Mouse (Mus musculus) stomach, embryonic 15.5 days (tissue): ENCODE measurements around the gene Slc17a8. TPM values are rescaled to one million over a fixed set of nuclear protein-coding genes. Genes with fewer than 3 reads are reported as not detected.

ENCODE experiments used
- ATAC-seq: fragments of 200-750 bp; cut with Nextera tagmentation; 2 replicates; pipeline ENCODE4 v1.8.0; 2017; ENCODE audit warnings: low read depth, moderate number of reproducible peaks, moderate TSS enrichment; ENCODE audit not compliant: insufficient read depth, low FRiP score
- H3K27ac ChIP-seq: fragments of 300-500 bp; sonication (generic); 2 replicates; pipeline ENCODE4 v1.5.1; 2015; ENCODE audit warnings: mild to moderate bottlenecking, inconsistent platforms
- H3K27me3 ChIP-seq: fragments of 300-500 bp; sonication (generic); replicated peaks from 2 replicates; pipeline ENCODE4 v1.6.1; 2015; ENCODE audit warnings: inconsistent platforms
- H3K36me3 ChIP-seq: fragments of 300-500 bp; sonication (generic); 2 replicates; pipeline ENCODE4 v1.6.1; 2015; ENCODE audit warnings: inconsistent platforms
- H3K4me1 ChIP-seq: fragments of 300-500 bp; sonication (generic); 2 replicates; pipeline ENCODE4 v1.6.1; 2015; ENCODE audit warnings: inconsistent platforms
- H3K4me2 ChIP-seq: fragments of 300-500 bp; sonication (generic); 2 replicates; pipeline ENCODE4 v1.6.1; 2015; ENCODE audit warnings: mild to moderate bottlenecking, inconsistent platforms
- H3K4me3 ChIP-seq: fragments of 300-500 bp; sonication (generic); replicated peaks from 2 replicates; pipeline ENCODE4 v1.5.1; 2015; ENCODE audit warnings: inconsistent platforms
- H3K9ac ChIP-seq: fragments of 300-500 bp; sonication (generic); 2 replicates; pipeline ENCODE4 v1.6.1; 2015; ENCODE audit warnings: inconsistent platforms
- H3K9me3 ChIP-seq: fragments of 300-500 bp; sonication (generic); 2 replicates; pipeline ENCODE4 v1.6.1; 2016; ENCODE audit warnings: inconsistent platforms
- WGBS: fragments of 180-500 bp; shearing (Covaris S2); methylation state at CpG from one replicate; pipeline ENCODE4 v1.1.7; 2015; 5-methylcytosine and 5-hydroxymethylcytosine counted together
- polyA plus RNA-seq: library from polyadenylated mRNA; unstranded; fragments of >200 nt; fragmentation: Nextera tagmentation; extraction: Ambion mirVana; gene quantifications from 2 replicates; pipeline ENCODE4 v1.2.1, GENCODE M21; 2015

Gene Slc17a8
- polyA plus RNA-seq, 1 experiment from 2014 or later, result not detected

DNA sequence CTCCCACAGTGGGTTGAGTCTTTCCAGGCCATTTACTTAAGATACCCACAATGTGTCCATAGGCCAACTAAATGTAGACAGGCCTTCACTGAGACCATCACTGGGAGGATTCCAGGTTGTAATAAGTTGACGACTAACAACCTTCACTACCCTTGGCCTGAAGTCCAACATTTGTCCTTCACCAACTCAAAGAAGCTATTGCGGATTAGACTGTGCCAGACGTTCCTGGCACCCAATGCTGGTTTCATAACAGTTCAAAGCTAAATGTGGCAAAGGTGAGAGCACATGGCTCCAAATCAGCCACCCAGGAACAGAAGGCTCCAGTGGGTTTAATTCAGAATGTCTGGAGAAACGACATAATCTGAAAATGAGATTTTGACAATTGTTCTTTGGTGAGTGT lies 12.1 kb upstream of the Slc17a8 start:
- H3K4me1 ChIP-seq, result no peaks in the 10 kb centered on the region
- no peak overlapping the region for H3K27ac ChIP-seq
- no peaks in the 10 kb centered on the region for H3K36me3 ChIP-seq
- ATAC-seq, result no peak
- H3K4me2 ChIP-seq, result no peak overlapping the region
- 87% methylated on average over 4 of the region's 4 CpGs for WGBS
- no peaks in the 10 kb centered on the region for H3K27me3 ChIP-seq
- H3K4me3 ChIP-seq, result no peak overlapping the region
- no peaks in the 10 kb centered on the region for H3K9me3 ChIP-seq
- H3K9ac ChIP-seq, result no peak overlapping the region

DNA sequence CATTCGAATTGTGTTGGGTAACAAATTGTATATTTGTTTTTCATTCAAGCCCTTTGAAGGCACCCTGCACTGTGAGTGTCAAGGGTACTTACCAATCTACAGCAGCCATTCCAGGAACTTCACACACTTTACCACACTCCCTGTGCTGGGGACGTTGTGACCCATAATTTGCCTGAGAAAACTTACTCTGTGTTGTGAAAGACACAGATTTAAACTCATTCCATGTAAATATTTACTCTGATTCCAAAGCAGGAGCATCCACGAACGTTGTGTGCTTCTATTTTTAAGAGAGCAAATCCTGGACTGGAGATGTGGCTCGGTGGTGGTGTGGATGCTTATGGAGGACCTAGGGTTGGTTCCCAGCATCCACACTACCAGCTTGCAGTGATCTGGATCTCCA lies 10.8 kb upstream of the Slc17a8 start:
- no peaks in the 10 kb centered on the region for H3K4me1 ChIP-seq
- ATAC-seq, result no peak
- no peaks in the 10 kb centered on the region for H3K36me3 ChIP-seq
- H3K4me3 ChIP-seq, result no peak overlapping the region
- 47% methylated on average over 5 of the region's 5 CpGs for WGBS
- H3K27ac ChIP-seq, result no peak overlapping the region
- H3K4me2 ChIP-seq, result no peak overlapping the region
- no peaks in the 10 kb centered on the region for H3K27me3 ChIP-seq
- no peak overlapping the region for H3K9ac ChIP-seq
- H3K9me3 ChIP-seq, result no peaks in the 10 kb centered on the region

DNA sequence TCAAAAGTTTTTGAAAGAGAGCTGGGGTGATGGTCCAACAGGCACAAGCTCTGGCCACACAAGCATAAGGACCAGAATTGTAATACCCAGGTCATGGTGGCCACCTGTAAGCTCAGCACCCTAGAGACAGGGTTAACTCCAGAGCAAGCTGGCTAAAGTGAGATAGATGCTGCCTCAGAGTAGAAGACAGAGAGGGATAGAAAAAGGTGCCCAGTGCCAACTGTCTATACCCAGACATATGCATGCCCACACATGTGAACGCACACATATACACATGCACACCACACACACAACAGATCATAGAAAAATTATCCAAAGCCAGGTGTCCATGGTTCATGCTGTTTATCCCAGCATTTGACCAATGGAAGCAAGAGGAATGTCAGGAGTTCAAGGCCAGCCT lies 9.5 kb upstream of the Slc17a8 start:
- Histone ChIP-seq H3K9me3 (no peaks in the 10 kb centered on the region), H3K4me1 (no peaks in the 10 kb centered on the region), H3K27ac (no peak overlapping the region), H3K4me2 (no peak overlapping the region), H3K27me3 (no peaks in the 10 kb centered on the region), H3K9ac (no peak overlapping the region), H3K36me3 (no peaks in the 10 kb centered on the region), H3K4me3 (no peak overlapping the region)
- no peak for ATAC-seq
- 95% methylated on average over 1 of the region's 1 CpGs for WGBS

- Histone ChIP-seq H3K36me3 (no peaks in the 10 kb centered on the region), H3K9me3 (no peaks in the 10 kb centered on the region), H3K27me3 (no peaks in the 10 kb centered on the region), H3K4me1 (no peaks in the 10 kb centered on the region), H3K4me3 (no peak overlapping the region), H3K9ac (no peak overlapping the region), H3K27ac (no peak overlapping the region), H3K4me2 (no peak overlapping the region)
- WGBS, result 31% methylated on average over 3 of the region's 3 CpGs
- no peak for ATAC-seq
Measured at GRCm38 (mm10) chr10:89630052-89630451, 9.0 kb upstream of the Slc17a8 start.

DNA sequence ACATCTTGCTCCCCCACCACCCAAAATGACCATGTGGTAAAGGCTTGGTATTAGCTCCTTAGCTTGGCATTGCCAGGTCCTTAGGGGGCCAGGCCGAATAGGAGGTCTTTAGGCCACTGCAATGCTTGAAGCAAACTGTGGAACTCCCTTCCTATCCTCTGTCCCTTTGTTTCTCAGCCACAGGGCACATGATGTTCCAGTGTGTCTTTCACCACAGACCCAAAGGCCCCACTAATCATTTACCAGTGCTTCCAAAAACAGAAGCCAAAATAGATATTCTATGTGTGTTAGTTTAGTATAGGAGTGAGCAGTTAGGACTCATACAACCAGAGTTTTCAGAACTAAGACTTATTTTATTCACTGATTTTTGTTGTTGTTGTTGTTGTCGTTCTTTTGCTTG lies 5.7 kb upstream of the Slc17a8 start:
- Histone ChIP-seq H3K9me3 (no peaks in the 10 kb centered on the region), H3K4me2 (no peak overlapping the region), H3K36me3 (no peaks in the 10 kb centered on the region), H3K27me3 (no peaks in the 10 kb centered on the region), H3K4me3 (no peak overlapping the region), H3K9ac (no peak overlapping the region), H3K27ac (no peak overlapping the region), H3K4me1 (no peaks in the 10 kb centered on the region)
- ATAC-seq, result no peak
- 81% methylated on average over 2 of the region's 2 CpGs for WGBS

DNA sequence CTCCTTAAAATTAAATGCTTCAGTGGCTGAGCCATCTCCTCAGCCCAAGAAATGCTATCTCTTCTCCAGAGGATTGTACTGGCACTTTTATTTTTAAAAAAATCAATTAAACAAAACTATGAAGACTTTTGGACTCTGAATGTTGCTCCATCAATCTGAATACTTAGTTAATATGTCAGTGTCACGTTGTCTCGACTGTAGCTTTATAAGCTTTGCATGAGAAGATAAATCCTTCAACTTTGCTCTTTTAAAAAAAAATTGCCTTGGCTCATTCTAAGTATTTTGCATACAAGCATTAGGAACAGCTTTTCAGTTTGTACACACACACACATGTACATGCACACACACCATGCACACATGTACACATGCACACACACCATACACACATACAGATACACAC lies 3.1 kb upstream of the Slc17a8 start:
- Histone ChIP-seq H3K9ac (no peak overlapping the region), H3K27ac (no peak overlapping the region)

GRCm38 (mm10) chr10:89599311-89599710 lies 21.7 kb downstream of the Slc17a8 start:
- 71% methylated on average over 5 of the region's 5 CpGs for WGBS
- Histone ChIP-seq H3K36me3 (no peaks in the 10 kb centered on the region), H3K4me3 (no peak overlapping the region), H3K9me3 (no peaks in the 10 kb centered on the region), H3K9ac (no peak overlapping the region), H3K4me2 (no peak overlapping the region), H3K27ac (no peak overlapping the region), H3K27me3 (no peaks in the 10 kb centered on the region), H3K4me1 (no peaks in the 10 kb centered on the region)
- ATAC-seq, result no peak

More for the DNA sequence above, 3.1 kb upstream of the Slc17a8 start:
- Histone ChIP-seq H3K4me2 (no peak overlapping the region), H3K36me3 (no peaks in the 10 kb centered on the region), H3K4me3 (no peak overlapping the region), H3K4me1 (no peaks in the 10 kb centered on the region), H3K27me3 (no peaks in the 10 kb centered on the region), H3K9me3 (no peaks in the 10 kb centered on the region)
- ATAC-seq, result no peak
- WGBS, result 76% methylated on average over 2 of the region's 2 CpGs

- H3K9me3 ChIP-seq, result no peaks in the 10 kb centered on the region
- 67% methylated on average over 4 of the region's 4 CpGs for WGBS
- H3K27ac ChIP-seq, result no peak overlapping the region
- H3K9ac ChIP-seq, result no peak overlapping the region
- no peaks in the 10 kb centered on the region for H3K4me1 ChIP-seq
- no peak for ATAC-seq
- no peak overlapping the region for H3K4me2 ChIP-seq
- H3K36me3 ChIP-seq, result no peaks in the 10 kb centered on the region
- H3K27me3 ChIP-seq, result no peaks in the 10 kb centered on the region
- no peak overlapping the region for H3K4me3 ChIP-seq
Measured at GRCm38 (mm10) chr10:89597275-89597674, 23.8 kb downstream of the Slc17a8 start.

DNA sequence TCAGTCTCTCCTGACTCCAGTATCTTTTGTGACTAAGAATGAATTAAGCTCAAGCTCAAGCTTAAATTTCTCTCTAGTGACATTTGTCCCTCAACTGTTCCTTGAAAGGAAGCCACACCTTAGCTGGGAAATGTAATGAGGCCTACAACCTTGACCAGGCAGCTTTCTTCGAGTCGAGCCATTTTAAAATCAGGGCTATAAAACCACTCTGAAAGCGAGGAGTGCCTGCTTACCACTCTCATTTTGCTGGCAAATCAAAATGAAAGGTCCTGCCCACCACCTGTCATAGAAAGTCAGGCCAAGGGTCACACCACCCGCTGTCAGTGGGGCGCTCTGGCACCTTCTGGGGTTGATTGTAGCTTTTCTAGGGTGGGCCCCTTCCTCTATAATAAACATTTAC lies 25.1 kb downstream of the Slc17a8 start:
- Histone ChIP-seq H3K9ac (no peak overlapping the region), H3K9me3 (no peaks in the 10 kb centered on the region), H3K4me2 (no peak overlapping the region), H3K27me3 (no peaks in the 10 kb centered on the region), H3K36me3 (no peaks in the 10 kb centered on the region), H3K4me3 (no peak overlapping the region), H3K27ac (no peak overlapping the region), H3K4me1 (no peaks in the 10 kb centered on the region)
- 87% methylated on average over 5 of the region's 5 CpGs for WGBS
- ATAC-seq, result no peak

GRCm38 (mm10) chr10:89595514-89595913 lies 25.5 kb downstream of the Slc17a8 start:
- Histone ChIP-seq H3K27ac (no peak overlapping the region), H3K27me3 (no peaks in the 10 kb centered on the region), H3K9ac (no peak overlapping the region), H3K4me1 (no peaks in the 10 kb centered on the region), H3K9me3 (no peaks in the 10 kb centered on the region), H3K4me2 (no peak overlapping the region), H3K36me3 (no peaks in the 10 kb centered on the region), H3K4me3 (no peak overlapping the region)
- no peak for ATAC-seq
- 63% methylated on average over 1 of the region's 1 CpGs for WGBS

DNA sequence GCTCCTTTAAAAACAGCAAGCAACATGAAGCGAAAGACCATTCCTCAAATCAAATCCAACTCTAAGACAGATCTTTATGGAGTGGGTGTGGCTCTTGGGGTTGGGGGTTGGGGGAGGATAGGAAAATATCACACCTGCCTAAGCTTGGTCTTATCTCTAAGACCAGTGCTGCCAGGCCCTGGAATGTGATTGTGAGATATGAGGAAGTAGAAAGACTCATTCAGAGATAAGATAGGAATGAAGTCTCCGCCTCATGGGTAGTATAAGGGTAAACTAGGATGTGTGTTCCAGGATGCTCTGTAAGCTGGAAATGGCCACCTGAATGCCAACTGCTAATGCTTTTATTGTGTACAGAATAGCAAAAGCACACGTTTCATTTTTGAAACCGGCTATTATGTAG lies 26.7 kb downstream of the Slc17a8 start:
- no peak for ATAC-seq
- Histone ChIP-seq H3K36me3 (no peaks in the 10 kb centered on the region), H3K9me3 (no peaks in the 10 kb centered on the region), H3K27me3 (no peaks in the 10 kb centered on the region), H3K4me1 (no peaks in the 10 kb centered on the region), H3K9ac (no peak overlapping the region), H3K4me3 (no peak overlapping the region), H3K4me2 (no peak overlapping the region), H3K27ac (no peak overlapping the region)
- 56% methylated on average over 4 of the region's 4 CpGs for WGBS

GRCm38 (mm10) chr10:89592797-89593196 lies 28.3 kb downstream of the Slc17a8 start:
- no peak overlapping the region for H3K9ac ChIP-seq
- H3K36me3 ChIP-seq, result no peaks in the 10 kb centered on the region
- no peak overlapping the region for H3K4me2 ChIP-seq
- H3K4me1 ChIP-seq, result no peaks in the 10 kb centered on the region
- no peak overlapping the region for H3K27ac ChIP-seq
- H3K27me3 ChIP-seq, result no peaks in the 10 kb centered on the region
- no peak overlapping the region for H3K4me3 ChIP-seq
- WGBS, result 72% methylated on average over 4 of the region's 4 CpGs
- no peak for ATAC-seq
- no peaks in the 10 kb centered on the region for H3K9me3 ChIP-seq

- Histone ChIP-seq H3K4me2 (no peak overlapping the region), H3K27me3 (no peaks in the 10 kb centered on the region), H3K36me3 (no peaks in the 10 kb centered on the region), H3K27ac (no peak overlapping the region), H3K9me3 (no peaks in the 10 kb centered on the region), H3K4me3 (no peak overlapping the region), H3K9ac (no peak overlapping the region), H3K4me1 (no peaks in the 10 kb centered on the region)
- 89% methylated on average over 1 of the region's 1 CpGs for WGBS
- ATAC-seq, result no peak
Measured at GRCm38 (mm10) chr10:89589877-89590276, 31.2 kb downstream of the Slc17a8 start.
